Comparison of ENCODE assay signal across 8 mouse cellular contexts in the genomic region with DNA sequence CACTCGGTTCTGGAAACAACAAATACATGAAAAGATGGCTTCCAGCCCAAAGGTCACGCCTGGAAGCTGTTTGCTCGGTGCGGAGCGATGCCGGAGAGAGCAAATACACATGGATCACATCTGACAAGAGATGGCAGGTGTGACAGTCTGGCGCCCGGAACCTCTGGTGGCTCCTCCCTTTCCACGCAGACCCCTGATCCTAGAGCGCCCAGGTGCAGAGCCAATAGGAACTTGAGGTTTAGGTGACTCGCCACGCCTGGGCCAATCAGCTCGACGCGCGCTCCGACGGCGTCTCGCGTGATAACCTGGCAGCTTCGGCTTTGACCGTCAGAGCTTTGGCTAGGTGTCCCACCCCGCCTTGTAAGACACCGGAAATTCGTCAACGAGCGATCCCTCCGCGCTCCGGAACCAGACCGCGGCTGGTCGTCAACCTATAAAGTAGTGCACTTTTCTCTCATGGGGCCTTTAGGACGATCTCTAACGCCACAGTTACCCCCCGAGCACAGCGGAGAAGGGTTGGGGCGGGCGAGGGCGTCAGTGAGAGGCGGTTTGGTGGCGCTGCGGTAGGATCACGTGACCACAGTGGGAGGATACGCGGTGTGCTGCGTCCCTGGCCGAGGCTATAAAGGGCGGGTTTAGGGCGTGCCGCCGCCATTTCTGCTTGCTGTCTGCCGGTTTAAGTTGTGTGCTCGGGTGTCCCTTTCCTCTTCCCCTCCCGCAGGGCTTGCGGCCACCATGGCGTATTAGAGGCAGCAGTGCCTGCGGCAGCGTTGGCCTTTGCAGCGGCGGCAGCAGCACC. TPM values are rescaled to one million over a fixed set of nuclear protein-coding genes. Genes with fewer than 3 reads are reported as not detected.
DNase-seq lines count a peak whose midpoint lies in the region; ATAC-seq and TF ChIP-seq lines count a peak whose summit lies in the region.

Atf4 (plus strand) TSS at position 338 of the 799 bp plus-strand sequence.

- DNase-seq in MEL (ENCODE audit: low read depth, low spot score) = peak; percentile 100
- peak; percentile 99 to 100 for DNase-seq in cerebellum, adult 2 months
- DNase-seq in forebrain, postnatal 0 days = peak; percentile 100
- peak; percentile 97 for DNase-seq in heart, postnatal 4 days
- peak; percentile 99 for DNase-seq in layer of hippocampus, adult 8-10 months (ENCODE audit: low spot score in 2 of 2)
- DNase-seq in ovary, adult 18-20 months (ENCODE audit: low spot score) = peak; percentile 98
- DNase-seq in thymus, postnatal 0 days (ENCODE audit: low spot score) = peak; percentile 100

- H3K79me2 ChIP-seq in MEL (ENCODE audit: control insufficient read depth, insufficient read depth, low read length, poor library complexity) = peaks cover 24% of the 10 kb centered on the region

- peak within 1 kb of the TSS; percentile 93 for H3K9ac ChIP-seq in MEL (ENCODE audit: control insufficient read depth, low read depth, low read length, poor library complexity, severe bottlenecking)
- H3K9ac ChIP-seq in forebrain, postnatal 0 days = peak within 1 kb of the TSS; percentile 100
- peak within 1 kb of the TSS; percentile 96 for H3K9ac ChIP-seq in lung, embryonic 15.5 days

- peak within 1 kb of the TSS; percentile 73 to 79 for H3K4me3 ChIP-seq in MEL (ENCODE audit: control insufficient read depth in 1 of 2, insufficient read depth in 1 of 2, low read depth in 2 of 2, low read length in 2 of 2)
- H3K4me3 ChIP-seq in cerebellum, adult 2 months (replicated peaks; ENCODE audit: insufficient read depth, low read depth, low read length) = peak within 1 kb of the TSS; percentile 93
- H3K4me3 ChIP-seq in forebrain, postnatal 0 days (ENCODE audit: low read depth, low read length) = peak within 1 kb of the TSS; percentile 93
- H3K4me3 ChIP-seq in lung, embryonic 15.5 days = peak within 1 kb of the TSS; percentile 86

- H3K27ac ChIP-seq in MEL (ENCODE audit: control insufficient read depth, low read depth, low read length) = peak within 1 kb of the TSS; percentile 95
- peak within 1 kb of the TSS; percentile 100 for H3K27ac ChIP-seq in cerebellum, adult 2 months (ENCODE audit: insufficient read depth, low read length)
- H3K27ac ChIP-seq in forebrain, postnatal 0 days (ENCODE audit: low read depth, low read length) = peak within 1 kb of the TSS; percentile 100
- peak within 1 kb of the TSS; percentile 95 for H3K27ac ChIP-seq in lung, embryonic 15.5 days

- H3K4me2 ChIP-seq in forebrain, postnatal 0 days (ENCODE audit: low read depth) = peak within 1 kb of the TSS; percentile 97
- H3K4me2 ChIP-seq in lung, embryonic 15.5 days = peak within 1 kb of the TSS; percentile 82

- H3K4me1 ChIP-seq in MEL (ENCODE audit: control insufficient read depth in 1 of 2, insufficient read depth in 2 of 2, low read length in 2 of 2) = peaks cover 6 to 24% of the 10 kb centered on the region in 2 experiments
- peaks cover 18% of the 10 kb centered on the region for H3K4me1 ChIP-seq in cerebellum, adult 2 months (ENCODE audit: control insufficient read depth, insufficient read depth, low read length)
- H3K4me1 ChIP-seq in forebrain, postnatal 0 days (ENCODE audit: insufficient read depth) = peaks cover 22% of the 10 kb centered on the region
- H3K4me1 ChIP-seq in lung, embryonic 15.5 days = peaks cover 34% of the 10 kb centered on the region

- TF ChIP-seq POLR2A in MEL (IDR thresholded peaks at IDR 0.05; ENCODE audit: control insufficient read depth in 1 of 2, insufficient read depth in 1 of 2, low read depth in 1 of 2, low read length in 2 of 2, poor library complexity in 1 of 2) = peak; percentile 90 to 97
- TF ChIP-seq POLR2A in cerebellum, adult 2 months (IDR thresholded peaks at IDR 0.05; ENCODE audit: borderline replicate concordance, insufficient read depth, low read length) = peak; percentile 100

- no peak for TF ChIP-seq RAD21 in MEL (IDR thresholded peaks at IDR 0.05; ENCODE audit: low read depth, low read length)

- TF ChIP-seq CTCF in MEL (IDR thresholded peaks at IDR 0.05 in 2 of 3, conservative IDR thresholded peaks at IDR 0.05 in 1 of 3; ENCODE audit: control insufficient read depth in 1 of 3, insufficient read depth in 1 of 3, low read depth in 2 of 3, low read length in 3 of 3, poor library complexity in 1 of 3, severe bottlenecking in 1 of 3) = no peak
- TF ChIP-seq CTCF in cerebellum, adult 2 months (IDR thresholded peaks at IDR 0.05; ENCODE audit: borderline replicate concordance, insufficient read depth, low read depth, low read length) = no peak
- TF ChIP-seq CTCF in forebrain, postnatal 0 days (IDR thresholded peaks at IDR 0.05; ENCODE audit: low read depth) = no peak

- H3K27me3 ChIP-seq in MEL (ENCODE audit: control insufficient read depth in 1 of 2, insufficient read depth in 2 of 2, low read length in 2 of 2) = no peaks in the 10 kb centered on the region
- H3K27me3 ChIP-seq in cerebellum, adult 2 months (ENCODE audit: control insufficient read depth, insufficient read depth, low read length) = no peaks in the 10 kb centered on the region
- no peaks in the 10 kb centered on the region for H3K27me3 ChIP-seq in forebrain, postnatal 0 days (ENCODE audit: insufficient read depth, low read length)
- no peaks in the 10 kb centered on the region for H3K27me3 ChIP-seq in lung, embryonic 15.5 days

- H3K36me3 ChIP-seq in MEL (ENCODE audit: control insufficient read depth in 1 of 2, insufficient read depth in 2 of 2, low read length in 2 of 2) = peaks cover 9 to 24% of the 10 kb centered on the region in 2 experiments; a peak in 3 of 4 replicates
- peaks cover 60% of the 10 kb centered on the region for H3K36me3 ChIP-seq in forebrain, postnatal 0 days (ENCODE audit: insufficient read depth)
- H3K36me3 ChIP-seq in lung, embryonic 15.5 days = peaks cover 53% of the 10 kb centered on the region

- under 1% methylated on average over 62 of the region's 62 CpGs for WGBS in cerebellum, adult 2 months
- WGBS in forebrain, postnatal 0 days = 1% methylated on average over 62 of the region's 62 CpGs
- under 1% methylated on average over 60 of the region's 62 CpGs for WGBS in lung, embryonic 15.5 days

- no peaks in the 10 kb centered on the region for H3K9me3 ChIP-seq in MEL (replicated peaks; ENCODE audit: insufficient read depth, low read length)
- no peaks in the 10 kb centered on the region for H3K9me3 ChIP-seq in forebrain, postnatal 0 days (ENCODE audit: low read length)
- H3K9me3 ChIP-seq in lung, embryonic 15.5 days = no peaks in the 10 kb centered on the region

- ATAC-seq in forebrain, postnatal 0 days = peak; percentile 96
- ATAC-seq in lung, embryonic 15.5 days (ENCODE audit: borderline replicate concordance, extremely low read depth, low FRiP score, low TSS enrichment) = peak; percentile 94

- TF ChIP-seq EP300 in MEL (IDR thresholded peaks at IDR 0.05; ENCODE audit: low read depth in 1 of 2, low read length in 2 of 2) = no peak; a peak in 1 of 4 replicates

TF ChIP-seq in MEL, 35 proteins besides CTCF, POLR2A, EP300 and RAD21 (continues in another document):
- peak; percentile 61 for TF ChIP-seq SIN3A (IDR thresholded peaks at IDR 0.05; ENCODE audit: low read length)
- TF ChIP-seq MAFK (IDR thresholded peaks at IDR 0.05; ENCODE audit: borderline replicate concordance, low read depth, low read length) = no peak
- peak; percentile 99 for TF ChIP-seq POLR2AphosphoS2 (IDR thresholded peaks at IDR 0.05; ENCODE audit: low read length)
- TF ChIP-seq USF2 (IDR thresholded peaks at IDR 0.05; ENCODE audit: borderline replicate concordance in 1 of 2, insufficient read depth in 1 of 2, low read depth in 1 of 2, low read length in 2 of 2) = peak; percentile 85 to 95
- peak; percentile 54 for TF ChIP-seq ETS1 (IDR thresholded peaks at IDR 0.05; ENCODE audit: low read depth, low read length)
- TF ChIP-seq USF1 (IDR thresholded peaks at IDR 0.05; ENCODE audit: low read depth, low read length) = peak; percentile 98
- peak; percentile 94 for TF ChIP-seq KAT2A (conservative IDR thresholded peaks at IDR 0.05; ENCODE audit: low read depth, low read length)
- TF ChIP-seq ZKSCAN1 (IDR thresholded peaks at IDR 0.05; ENCODE audit: low read depth, low read length) = no peak
- 0 out of 2 replicates have a peak, but pooled peaks have one; percentile 55 for TF ChIP-seq MAZ (IDR thresholded peaks at IDR 0.05; ENCODE audit: low read depth, low read length)
- 0 out of 2 replicates have a peak, but pooled peaks have one; percentile 60 for TF ChIP-seq E2F4 (IDR thresholded peaks at IDR 0.05; ENCODE audit: borderline replicate concordance, low read depth, low read length)
- no peak for TF ChIP-seq JUND (IDR thresholded peaks at IDR 0.05; ENCODE audit: low read depth, low read length)
- peak; percentile 31; the same call in 1 of the 2 replicates for TF ChIP-seq MAX (IDR thresholded peaks at IDR 0.05; ENCODE audit: low read length)
- TF ChIP-seq HCFC1 (IDR thresholded peaks at IDR 0.05; ENCODE audit: low read depth, low read length) = peak; percentile 92
- TF ChIP-seq TAL1 (IDR thresholded peaks at IDR 0.05; ENCODE audit: low read length) = no peak
- TF ChIP-seq MYB (IDR thresholded peaks at IDR 0.05; ENCODE audit: low read depth, low read length) = no peak
- TF ChIP-seq ZC3H11A (IDR thresholded peaks at IDR 0.05; ENCODE audit: low read depth, low read length) = no peak
- TF ChIP-seq BHLHE40 (IDR thresholded peaks at IDR 0.05; ENCODE audit: borderline replicate concordance, low read depth, low read length) = peak; percentile 89
- no peak for TF ChIP-seq SMC3 (IDR thresholded peaks at IDR 0.05; ENCODE audit: low read depth, low read length)
- no peak for TF ChIP-seq MEF2A (IDR thresholded peaks at IDR 0.05; ENCODE audit: extremely low read depth, insufficient replicate concordance, low read depth, low read length, poor library complexity, severe bottlenecking)
- TF ChIP-seq GABPA (IDR thresholded peaks at IDR 0.05; ENCODE audit: low read depth, low read length) = no peak
- TF ChIP-seq MXI1 (IDR thresholded peaks at IDR 0.05; ENCODE audit: low read depth, low read length) = peak; percentile 91

RNA-seq across cellular contexts. Expression of gene Atf4, which starts in this region (rescaled TPM):
- total RNA-seq in MEL (2012; rRNA removed) = 351 and 459 TPM in 2 replicates
- polyA plus RNA-seq in MEL (2012; ENCODE audit: insufficient read depth in 1 of 2, insufficient read length in 2 of 2, low read depth in 1 of 2, low replicate concordance in 2 of 2, missing spikeins in 1 of 2) = 100 to 1,000 TPM in 1 of 2 experiments, 10 to 100 TPM in 1; 85.1 to 444 TPM
- polyA plus RNA-seq in cerebellum, adult 2 months (2012; rRNA removed) = 216 and 242 TPM in 2 replicates
- 163 and 164 TPM in 2 replicates for total RNA-seq in forebrain, postnatal 0 days (2014; rRNA removed)
- polyA plus RNA-seq in forebrain, postnatal 0 days (2015; fragmentation: Nextera tagmentation; extraction: Ambion mirVana) = 103 and 109 TPM in 2 replicates
- 100 to 1,000 TPM; 119 to 131 TPM for total RNA-seq in heart, postnatal 4 days (2021)
- 100 to 1,000 TPM in 2 of 4 experiments, 10 to 100 TPM in 2; 97.7 to 104 (median 99.8) TPM for total RNA-seq in layer of hippocampus, adult 8-10 months (2022)
- 121 and 124 TPM in 2 replicates for polyA plus RNA-seq in lung, embryonic 15.5 days (2015; fragmentation: Nextera tagmentation; extraction: Ambion mirVana)
- polyA plus RNA-seq in thymus, postnatal 0 days (2015; fragmentation: Nextera tagmentation; extraction: Ambion mirVana) = 103 and 106 TPM in 2 replicates

Comparison
In these comparisons a context has a peak if more than half of its experiments do, and no peak if none do; other contexts are left out.
1. Peak in every context shown above with its lines: DNase-seq, ATAC-seq, H3K4me3 ChIP-seq and H3K27ac ChIP-seq.